10 mouse cellular contexts compared by ENCODE assay signal in genomic region chr17:30199374-30200247, GRCm38 (mm10).
DNase-seq lines count a peak whose midpoint lies in the region; ATAC-seq lines count a peak whose summit lies in the region.
"Had no signal": no experiment of that assay in that cellular context is flagged by ENCODE, and none has a peak within 500 bp of the region (broad histone marks: within the 10 kb centered on the region; RNA-seq: fewer than 3 reads in every experiment).

No protein-coding gene starts in this region.

- H3K36me3 ChIP-seq in limb, embryonic 12.5 days = peaks cover 23% of the 10 kb centered on the region; the same call in 1 of the 2 replicates
- peaks cover 30% of the 10 kb centered on the region for H3K36me3 ChIP-seq in limb, embryonic 10.5 days
- no peaks in the 10 kb centered on the region for H3K36me3 ChIP-seq in limb, embryonic 15.5 days

- 82% methylated on average over 13 of the region's 13 CpGs for WGBS in limb, embryonic 12.5 days
- WGBS in limb, embryonic 10.5 days = 89% methylated on average over 13 of the region's 13 CpGs
- WGBS in limb, embryonic 15.5 days = 65% methylated on average over 13 of the region's 13 CpGs

- no peaks in the 10 kb centered on the region for H3K9me3 ChIP-seq in limb, embryonic 12.5 days
- H3K9me3 ChIP-seq in limb, embryonic 10.5 days (replicated peaks) = no peaks in the 10 kb centered on the region
- no peaks in the 10 kb centered on the region for H3K9me3 ChIP-seq in limb, embryonic 15.5 days
- H3K9me3 ChIP-seq: liver, embryonic 13.5 days had no signal

- no peaks in the 10 kb centered on the region for H3K27me3 ChIP-seq in limb, embryonic 12.5 days
- no peaks in the 10 kb centered on the region for H3K27me3 ChIP-seq in limb, embryonic 10.5 days (ENCODE audit: low read depth, poor library complexity, severe bottlenecking)
- H3K27me3 ChIP-seq in limb, embryonic 15.5 days = no peaks in the 10 kb centered on the region
- H3K27me3 ChIP-seq: liver, embryonic 13.5 days had no signal

- 0 out of 2 replicates have a peak overlapping the region, but pooled peaks have one; percentile 23 for H3K9ac ChIP-seq in limb, embryonic 12.5 days (replicated peaks)
- H3K9ac ChIP-seq in limb, embryonic 15.5 days = no peak overlapping the region
- H3K9ac ChIP-seq: liver, embryonic 13.5 days had no signal

- ATAC-seq in limb, embryonic 12.5 days (ENCODE audit: insufficient number of reproducible peaks, insufficient read depth, low FRiP score, low TSS enrichment, low read depth) = no peak
- peak; percentile 40 for ATAC-seq in activated CD4-positive, CD25-positive, alpha-beta regulatory T cell, adult 4 months
- ATAC-seq in limb, embryonic 15.5 days (ENCODE audit: insufficient number of reproducible peaks, low FRiP score, low TSS enrichment, low read depth) = no peak

- H3K4me2 ChIP-seq in limb, embryonic 12.5 days = no peak overlapping the region
- no peak overlapping the region for H3K4me2 ChIP-seq in limb, embryonic 15.5 days
- H3K4me2 ChIP-seq: liver, embryonic 13.5 days had no signal

- H3K4me1 ChIP-seq in limb, embryonic 12.5 days (replicated peaks) = peaks cover 91% of the 10 kb centered on the region
- H3K4me1 ChIP-seq in limb, embryonic 10.5 days = peaks cover 71% of the 10 kb centered on the region
- H3K4me1 ChIP-seq in limb, embryonic 15.5 days = peaks cover 90% of the 10 kb centered on the region

- peak overlapping the region; percentile 50; the same call in 1 of the 2 replicates for H3K27ac ChIP-seq in limb, embryonic 12.5 days
- H3K27ac ChIP-seq in limb, embryonic 10.5 days = no peak overlapping the region; the same call in 1 of the 2 replicates
- peak overlapping the region; percentile 62 for H3K27ac ChIP-seq in limb, embryonic 15.5 days
- H3K27ac ChIP-seq: liver, embryonic 13.5 days had no signal

- H3K4me3 ChIP-seq in limb, embryonic 12.5 days (replicated peaks) = no peak overlapping the region
- no peak overlapping the region for H3K4me3 ChIP-seq in limb, embryonic 10.5 days
- H3K4me3 ChIP-seq in limb, embryonic 15.5 days = no peak overlapping the region
- H3K4me3 ChIP-seq: liver, embryonic 13.5 days had no signal

- peak; percentile 2 for DNase-seq in adrenal gland, postnatal 25 days
- DNase-seq in adrenal gland, postnatal 4 days (ENCODE audit: low spot score in 2 of 2) = no peak
- no peak for DNase-seq in limb, embryonic 10.5 days (ENCODE audit: low spot score)
- DNase-seq in cerebellum, adult 11 months = no peak
- DNase-seq in spleen, postnatal 10 days (ENCODE audit: low spot score in 2 of 2) = no peak
- DNase-seq: liver, embryonic 13.5 days; retina, postnatal 1 day had no signal
